Mouse (Mus musculus) frontal cortex, adult 2 months (tissue): ENCODE results near the gene Abcb11. TPM values are rescaled to one million over a fixed set of nuclear protein-coding genes. Genes with fewer than 3 reads are reported as not detected.
A peak's percentile ranks its signal among the peaks of the same experiment; 100 is the strongest.
"Not testable (repeated sequence)": the region's sequence is repeated elsewhere in the genome, so short reads cannot be mapped to it uniquely, and the experiment has no call there.

ENCODE experiments used
- DNase-seq, 2 experiments: peaks; one replicate each; pipeline ENCODE4 v3.0.0; 2022; ENCODE audit warnings: low spot score in 1 of 2; ENCODE audit errors: extremely low spot score in 1 of 2
- polyA plus RNA-seq: library from polyadenylated mRNA; depleted of rRNA; stranded (reverse); fragments of >200 nt; gene quantifications from 2 replicates; pipeline ENCODE4 v1.2.3, GENCODE M21; 2012; rRNA removed

Abcb11 gene
- 0.12 TPM in 1 of 2 replicates, not detected in the other for polyA plus RNA-seq

GRCm38 (mm10) chr2:69342496-69343221 lies at the start of gene Abcb11:
Gene Abcb11, minus strand, starts transcription at chr2:69342616.
- DNase-seq: no peak

GRCm38 (mm10) chr2:69386118-69386871 lies 43.9 kb upstream of the Abcb11 start:
- DNase-seq: no peak

DNA sequence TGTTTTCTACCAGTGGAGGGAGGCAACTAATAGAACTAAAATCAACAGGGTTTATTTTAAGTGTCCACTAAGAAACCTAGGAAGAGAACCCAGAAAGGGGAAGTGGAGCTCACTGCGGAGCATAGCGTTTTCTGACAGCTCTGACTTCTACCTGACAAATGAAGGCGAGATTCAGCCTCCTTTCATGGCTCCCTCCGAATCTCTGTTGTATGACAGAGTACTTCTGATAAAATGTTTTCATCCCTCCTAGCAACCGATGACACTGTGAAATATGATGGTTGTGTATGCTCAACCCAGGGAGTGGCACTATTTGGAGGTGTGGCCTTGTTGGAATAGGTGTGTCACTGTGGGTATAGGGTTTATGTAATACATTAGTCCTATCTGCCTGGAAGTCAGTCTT lies 40.4 kb upstream of the Abcb11 start:
- DNase-seq: no peak

- no peak for DNase-seq
Measured at GRCm38 (mm10) chr2:69381740-69382139, 39.3 kb upstream of the Abcb11 start.

DNA sequence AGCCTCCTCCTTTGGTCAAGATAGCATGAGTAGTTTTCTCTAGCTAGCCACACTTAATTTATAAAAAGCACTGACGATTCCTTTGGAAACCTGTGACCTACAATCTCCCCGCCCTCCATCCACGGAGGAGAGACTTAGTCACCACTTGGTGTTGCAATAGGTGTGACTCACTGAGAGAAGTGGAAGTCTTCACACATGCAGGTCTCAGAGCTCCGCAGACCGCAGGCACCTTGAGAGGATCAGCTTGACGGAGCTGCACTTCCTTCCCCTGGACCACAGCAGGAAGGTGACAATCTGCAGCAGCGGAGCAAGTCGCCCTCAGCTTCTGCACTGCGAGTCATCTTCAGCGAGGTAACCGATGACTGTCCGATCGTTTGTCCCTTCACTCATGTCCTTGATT lies 37.9 kb upstream of the Abcb11 start, which contains the start of gene Dhrs9:
TSS of gene Dhrs9 (plus strand) at position 165 of the 400 bp plus-strand sequence.
- DNase-seq: peak; percentile 5 to 32

- peak in 1 of 2 experiments; percentile 11 for DNase-seq
Measured at GRCm38 (mm10) chr2:69379801-69380200, 37.4 kb upstream of the Abcb11 start.

GRCm38 (mm10) chr2:69376780-69377179 lies 34.4 kb upstream of the Abcb11 start:
- DNase-seq: no peak

DNA sequence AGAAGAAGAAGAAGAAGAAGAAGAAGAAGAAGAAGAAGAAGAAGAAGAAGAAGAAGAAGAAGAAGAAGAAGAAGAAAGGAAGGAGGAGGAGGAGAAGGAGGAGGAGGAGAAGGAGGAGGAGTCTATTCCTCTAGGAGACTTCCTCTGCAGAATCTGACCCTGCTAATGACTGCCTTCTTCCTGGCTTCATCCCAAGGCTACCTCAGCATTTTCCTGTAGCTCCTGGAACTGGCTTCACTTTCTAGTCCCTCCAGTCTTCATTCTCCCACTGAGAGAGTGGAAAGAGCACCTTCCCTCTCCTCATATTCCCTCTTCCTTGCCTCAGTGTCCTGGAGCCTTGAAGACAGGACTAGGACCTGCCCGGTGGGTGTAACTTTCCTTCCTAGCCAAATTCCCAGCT lies 22.9 kb upstream of the Abcb11 start:
- DNase-seq: no peak

DNA sequence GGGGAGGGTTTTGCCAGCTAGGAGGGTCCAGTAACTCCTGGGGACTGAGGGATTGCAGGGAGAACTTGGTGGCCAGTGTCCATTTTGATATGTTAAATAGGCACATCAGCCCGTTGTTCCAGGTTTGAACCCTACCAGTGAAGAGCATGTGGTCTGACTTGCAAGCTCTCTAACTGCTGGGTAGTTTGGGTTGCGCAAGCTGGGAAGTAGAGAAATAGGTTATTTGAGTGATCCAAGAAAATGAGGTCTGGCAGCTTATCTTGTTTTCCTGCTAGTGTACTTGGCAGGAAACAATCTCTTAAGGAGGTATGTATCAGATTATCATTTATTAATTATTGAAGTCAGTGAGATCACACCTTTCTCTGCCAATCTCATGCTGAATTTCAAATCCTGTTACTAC lies 22.4 kb upstream of the Abcb11 start:
- no peak for DNase-seq

DNA sequence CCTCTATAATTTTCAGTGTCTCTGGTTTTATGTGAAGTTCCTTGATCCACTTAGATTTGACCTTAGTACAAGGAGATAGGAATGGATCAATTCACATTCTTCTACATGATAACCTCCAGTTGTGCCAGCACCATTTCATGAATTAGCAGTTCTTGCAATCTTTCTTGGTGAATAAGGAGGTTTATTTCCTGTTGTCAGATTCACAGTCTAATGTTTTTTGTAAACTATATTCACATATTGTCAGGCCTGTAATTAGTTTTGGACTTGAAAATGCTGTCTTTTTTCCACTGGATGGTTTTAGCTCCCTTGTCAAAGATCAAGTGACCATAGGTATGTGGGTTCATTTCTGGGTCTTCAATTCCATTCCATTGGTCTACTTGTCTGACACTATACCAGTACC lies 13.0 kb upstream of the Abcb11 start:
- not testable (repeated sequence) for DNase-seq

- DNase-seq: no peak
Measured at GRCm38 (mm10) chr2:69341506-69341905, 910 bp downstream of the Abcb11 start.

GRCm38 (mm10) chr2:69331523-69331922 lies 10.9 kb downstream of the Abcb11 start:
- not testable (repeated sequence) for DNase-seq

GRCm38 (mm10) chr2:69328509-69329163 lies 13.8 kb downstream of the Abcb11 start:
- no peak for DNase-seq

DNA sequence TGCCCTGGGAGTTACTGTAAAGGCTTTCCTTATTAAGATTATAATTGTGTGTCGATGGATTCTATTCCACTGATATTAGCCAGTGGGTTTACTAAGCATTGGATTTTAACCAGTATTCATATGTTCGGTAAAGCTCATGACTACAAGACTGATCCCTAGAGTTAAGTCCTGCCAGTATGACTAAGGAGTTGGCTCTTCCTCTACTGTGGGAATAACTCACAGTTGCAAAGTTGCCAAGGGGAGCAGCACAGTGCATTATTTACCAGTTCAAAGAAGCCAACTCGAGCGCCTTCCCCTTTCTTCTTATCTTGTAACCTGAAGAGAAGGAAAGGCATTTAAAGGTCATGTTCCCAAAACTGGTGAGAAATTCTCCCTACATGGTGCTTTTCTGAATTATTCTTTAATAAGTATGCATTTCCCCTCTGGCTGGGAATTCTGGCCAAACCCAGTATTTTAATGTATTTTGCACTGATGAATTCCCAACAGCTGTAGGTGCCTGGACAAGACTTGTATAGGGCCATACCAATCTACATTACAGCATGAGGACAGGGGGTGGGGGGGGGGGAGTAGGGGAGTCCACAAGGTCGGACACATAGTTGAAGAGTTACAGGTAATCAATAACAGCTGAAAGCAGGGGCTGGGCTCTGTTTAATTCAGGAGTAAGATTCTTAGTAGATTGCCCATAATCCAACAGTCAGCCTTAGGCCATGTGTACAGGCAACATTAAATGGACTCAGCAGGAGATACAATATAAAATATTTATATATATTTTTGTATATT lies 17.3 kb downstream of the Abcb11 start:
- no peak for DNase-seq

DNA sequence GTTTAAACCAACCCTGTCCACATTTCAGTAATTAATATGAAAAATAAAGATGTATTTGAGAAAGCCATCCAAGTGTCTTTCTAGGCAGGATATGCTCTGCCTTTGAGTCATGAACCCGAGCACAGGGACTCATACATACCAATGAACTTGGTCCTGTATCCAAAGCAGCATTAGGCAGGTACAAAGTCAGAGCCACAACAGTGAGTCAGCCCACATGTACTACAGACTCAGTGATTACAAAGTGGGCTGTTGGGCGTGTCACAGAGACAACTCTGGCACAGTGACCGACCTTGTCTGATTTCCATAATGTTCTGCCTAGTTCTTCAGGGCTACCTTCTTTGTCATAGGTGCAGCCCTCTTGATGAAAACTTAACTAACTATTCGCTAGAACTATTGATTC lies 19.4 kb downstream of the Abcb11 start:
- DNase-seq: no peak

- no peak for DNase-seq
Measured at GRCm38 (mm10) chr2:69321457-69321856, 21.0 kb downstream of the Abcb11 start.

GRCm38 (mm10) chr2:69311337-69311736 lies 31.1 kb downstream of the Abcb11 start:
- no peak for DNase-seq

DNA sequence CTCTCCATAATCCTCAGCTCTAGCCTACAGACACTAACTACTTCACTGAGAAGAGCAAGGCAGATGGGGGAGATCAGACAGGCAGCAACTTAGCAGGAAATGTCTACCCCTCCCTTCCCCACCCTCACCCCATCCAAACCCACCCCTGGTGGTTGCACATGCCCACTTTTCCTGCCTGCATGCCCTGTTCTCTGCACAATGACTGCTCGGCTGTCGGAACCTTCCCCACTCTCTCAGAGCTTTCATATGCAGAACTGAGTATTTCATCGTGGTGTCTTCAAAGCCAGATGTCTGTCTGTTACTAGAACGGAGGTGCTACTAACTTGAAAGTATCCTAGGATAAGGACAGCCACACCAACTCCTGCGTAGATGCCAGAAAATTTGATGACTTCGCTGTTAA lies 34.3 kb downstream of the Abcb11 start:
- DNase-seq: no peak

GRCm38 (mm10) chr2:69300568-69300967 lies 41.8 kb downstream of the Abcb11 start:
- not testable (repeated sequence) for DNase-seq

GRCm38 (mm10) chr2:69294508-69294907 lies 47.9 kb downstream of the Abcb11 start:
- DNase-seq: no peak

GRCm38 (mm10) chr2:69288989-69289388 lies 53.4 kb downstream of the Abcb11 start:
- DNase-seq: no peak
